Mouse (Mus musculus) gastrocnemius, adult 2 months (tissue): ENCODE measurements at regions not wholly inside any gene's neighbourhood (a gene's known extent, or its start where the extent isn't known, plus 50 kb on each side); places are given as distances from the start of the nearest gene placed in this dataset.

Experiments
- DNase-seq: peaks from one replicate; pipeline ENCODE4 v3.0.0; 2022
- H3K27ac ChIP-seq: fragments of 200-600 bp; 2 replicates; pipeline ENCODE4 v1.8.1; 2022; ENCODE audit warnings: mild to moderate bottlenecking
- H3K4me3 ChIP-seq: fragments of 200-600 bp; 2 replicates; pipeline ENCODE4 v1.8.1; 2022; ENCODE audit warnings: mild to moderate bottlenecking, moderate library complexity
- CTCF ChIP-seq: fragments of 200-600 bp; IDR thresholded peaks from 2 replicates; pipeline ENCODE4 v1.8.1; 2022; ENCODE audit warnings: antibody characterized with exemption, mild to moderate bottlenecking, moderate library complexity
- intact Hi-C: fragments of 180-260 bp; cut with DNase I; formaldehyde crosslinking; loops from one replicate; pipeline ENCODE4 v1.15.1; 2025

DNA sequence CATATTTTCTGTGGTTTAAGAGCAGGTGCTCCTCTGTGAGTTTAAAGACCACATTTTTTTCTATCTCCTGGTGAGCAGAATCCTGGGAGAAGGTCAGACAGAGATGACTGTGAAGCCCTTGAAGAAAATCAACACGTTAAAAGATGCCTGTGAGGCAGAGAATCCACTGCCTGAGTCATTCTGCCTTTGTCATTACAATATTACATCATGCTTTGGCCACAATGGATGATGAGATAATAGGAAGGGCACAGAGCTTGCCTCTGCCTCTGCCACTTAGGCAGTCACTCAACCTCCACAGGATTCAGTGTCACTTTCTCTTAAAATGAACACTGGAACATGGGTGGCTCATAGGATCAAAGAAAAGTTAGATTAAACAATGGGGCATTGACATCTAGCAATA, 117.5 kb upstream of the Fggy start:
- no peak for TF ChIP-seq CTCF
- H3K27ac ChIP-seq: no peak overlapping the region
- intact Hi-C loops: no loop called here
- H3K4me3 ChIP-seq: no peak overlapping the region
- no peak for DNase-seq

- no peak for TF ChIP-seq CTCF
- no peak overlapping the region for H3K4me3 ChIP-seq
- H3K27ac ChIP-seq: no peak overlapping the region
- intact Hi-C loops: no loop called here
- DNase-seq: no peak
Measured at GRCm38 (mm10) chr4:95443854-95444811, 113.2 kb upstream of the Fggy start.

DNA sequence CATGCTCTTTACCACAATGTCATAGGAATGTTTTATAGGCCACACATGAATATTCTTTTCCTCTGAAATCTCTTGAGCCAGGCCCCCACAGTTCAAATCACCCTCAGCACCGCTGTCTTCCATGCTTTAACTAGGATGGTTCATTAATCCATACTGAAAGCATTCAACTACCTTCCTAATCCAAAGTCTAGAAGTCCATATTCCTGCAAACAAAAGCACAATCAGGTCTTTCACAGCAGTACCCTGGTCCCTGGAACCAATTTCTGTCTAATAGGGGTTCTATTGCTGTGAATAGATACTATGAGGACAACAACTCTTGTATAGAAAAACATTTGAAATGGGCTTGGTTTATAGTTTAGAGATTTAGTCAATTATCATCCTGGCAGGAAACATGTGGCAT, 107.0 kb upstream of the Fggy start:
- Histone ChIP-seq H3K27ac (no peak overlapping the region), H3K4me3 (no peak overlapping the region)
- TF ChIP-seq CTCF: no peak
- intact Hi-C loops: no loop called here
- DNase-seq: no peak

DNA sequence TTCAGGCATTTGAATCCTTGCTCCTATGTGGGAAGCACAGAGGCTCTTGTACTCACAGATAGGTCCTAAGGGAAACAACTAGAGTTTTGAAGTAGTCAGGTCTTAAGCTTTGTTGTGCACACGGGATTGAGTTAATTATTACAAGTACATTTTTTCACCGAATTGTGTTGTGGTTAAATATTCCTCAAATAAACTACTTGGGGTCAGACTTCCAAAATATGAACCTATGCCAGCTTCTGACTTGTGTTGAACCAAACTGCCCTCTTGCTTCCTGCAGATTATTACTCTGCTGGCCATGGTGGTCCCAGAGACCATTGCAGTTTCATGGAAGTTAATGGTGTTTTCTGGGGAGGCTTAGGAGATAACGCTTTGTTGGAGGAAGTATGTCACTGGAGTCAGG, 105.5 kb upstream of the Fggy start:
- TF ChIP-seq CTCF: no peak
- intact Hi-C loops: no loop called here
- Histone ChIP-seq H3K4me3 (no peak overlapping the region), H3K27ac (no peak overlapping the region)
- DNase-seq: no peak

- intact Hi-C loops: no loop called here
- H3K4me3 ChIP-seq: no peak overlapping the region
- no peak for TF ChIP-seq CTCF
Measured at GRCm38 (mm10) chr4:95456318-95456717, 101.0 kb upstream of the Fggy start.

DNA sequence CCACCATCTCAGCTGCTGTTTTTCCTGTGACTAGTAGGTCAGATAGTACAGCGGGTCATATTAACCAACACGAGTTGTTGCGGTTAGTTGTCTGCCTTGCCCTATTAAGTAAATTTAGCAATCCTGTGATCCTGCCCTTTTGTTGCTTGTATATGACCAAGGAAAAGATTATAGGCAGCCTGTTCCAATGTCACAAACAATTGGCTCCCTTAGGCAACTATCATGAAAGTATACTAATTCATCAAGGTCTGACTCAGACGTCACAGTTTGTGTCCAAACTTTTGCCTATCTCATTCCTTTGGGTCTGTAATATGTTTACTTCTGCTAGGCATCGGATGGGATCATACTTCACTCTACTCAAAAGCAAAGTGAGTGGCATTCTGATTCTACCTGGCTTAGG, 100.4 kb upstream of the Fggy start:
- intact Hi-C loops: no loop called here
- Histone ChIP-seq H3K27ac (no peak overlapping the region), H3K4me3 (no peak overlapping the region)
- DNase-seq: no peak
- no peak for TF ChIP-seq CTCF

More at GRCm38 (mm10) chr4:95456318-95456717, 101.0 kb upstream of the Fggy start:
- no peak overlapping the region for H3K27ac ChIP-seq
- DNase-seq: no peak

GRCm38 (mm10) chr4:95462476-95462875, 94.8 kb upstream of the Fggy start:
- intact Hi-C loops: no loop called here
- H3K4me3 ChIP-seq: no peak overlapping the region
- peak overlapping the region; percentile 64 for H3K27ac ChIP-seq
- no peak for DNase-seq
- TF ChIP-seq CTCF: no peak

- intact Hi-C loops: no loop called here
- Histone ChIP-seq H3K4me3 (no peak overlapping the region), H3K27ac (peak overlapping the region; percentile 64)
- DNase-seq: peak; percentile 75
- no peak for TF ChIP-seq CTCF
Measured at GRCm38 (mm10) chr4:95463082-95463825, 94.1 kb upstream of the Fggy start.

GRCm38 (mm10) chr4:95466647-95467046, 90.7 kb upstream of the Fggy start:
- TF ChIP-seq CTCF: no peak
- Histone ChIP-seq H3K4me3 (no peak overlapping the region), H3K27ac (no peak overlapping the region)
- DNase-seq: no peak
- intact Hi-C loops: no loop called here

DNA sequence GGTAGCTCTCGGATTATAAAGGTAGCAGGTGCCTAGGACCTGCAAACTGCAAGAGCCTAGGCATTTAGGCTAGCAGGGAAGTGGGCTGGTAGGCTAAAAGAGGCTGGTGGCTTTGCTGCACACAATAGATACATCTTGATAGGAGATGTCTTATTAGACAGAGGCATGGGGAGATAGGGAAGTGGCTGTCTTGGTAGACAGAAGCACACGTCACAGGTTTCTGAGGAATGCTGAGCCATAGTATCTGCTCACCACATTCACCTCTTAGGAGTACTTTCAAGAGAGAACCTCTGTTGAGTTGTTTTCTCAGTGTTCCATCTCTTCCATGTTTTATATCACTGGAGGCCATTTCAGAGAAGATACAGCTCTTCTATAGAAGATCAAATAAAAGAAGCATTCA, 89.8 kb upstream of the Fggy start:
- H3K27ac ChIP-seq: no peak overlapping the region
- intact Hi-C loops: no loop called here
- DNase-seq: no peak
- H3K4me3 ChIP-seq: no peak overlapping the region
- no peak for TF ChIP-seq CTCF

DNA sequence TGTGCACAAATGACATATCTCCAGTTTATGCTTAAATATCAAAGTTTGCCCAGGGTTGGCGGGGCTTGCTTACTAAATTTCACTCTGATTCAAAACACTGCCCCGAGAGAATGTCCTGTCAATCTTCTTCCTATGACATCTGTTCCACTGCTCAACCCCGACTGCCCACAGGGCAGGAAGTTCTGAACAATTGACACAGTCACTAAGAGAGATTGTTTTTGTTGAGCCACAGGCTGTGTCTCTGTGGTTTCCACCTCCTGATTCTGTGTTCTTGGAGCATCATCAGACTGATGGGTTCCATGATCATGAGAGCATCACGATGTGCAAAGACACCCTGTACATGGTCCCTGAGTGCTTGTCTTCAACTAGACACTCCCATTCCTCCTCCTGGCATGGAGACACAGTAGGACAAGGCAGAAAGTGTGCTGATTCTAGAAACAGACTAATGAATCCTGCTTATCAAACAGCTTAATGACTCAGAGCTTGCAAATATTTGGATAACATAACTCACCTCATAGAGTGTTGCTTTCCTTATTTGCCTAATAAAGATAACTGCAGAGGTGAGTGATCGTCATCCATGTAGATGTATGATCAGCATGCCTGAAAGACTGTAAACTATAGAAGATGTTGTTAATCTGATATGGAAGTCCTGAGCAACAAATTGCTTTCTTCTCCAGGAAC, 82.4 kb upstream of the Fggy start:
- Histone ChIP-seq H3K27ac (peak overlapping the region; percentile 77), H3K4me3 (no peak overlapping the region)
- no peak for DNase-seq
- intact Hi-C loops: loop anchor here (5.0 kb wide), 3 partner anchors 93 to 423 kb away; partner anchors contain the start of gene Jun
- TF ChIP-seq CTCF: no peak

- DNase-seq: peak; percentile 71
- no peak overlapping the region; the same call in 1 of the 2 replicates for H3K4me3 ChIP-seq
- no peak for TF ChIP-seq CTCF
- intact Hi-C loops: loop anchor here (5.0 kb wide), 3 partner anchors 94 to 424 kb away; partner anchors contain the start of gene Jun
- peak overlapping the region; percentile 77 for H3K27ac ChIP-seq
Measured at GRCm38 (mm10) chr4:95476071-95476724, 81.1 kb upstream of the Fggy start.
